Mouse (Mus musculus) macrophage (primary cell): ENCODE results near the gene Ifnl3. TPM values are rescaled to one million over a fixed set of nuclear protein-coding genes. Genes with fewer than 3 reads are reported as not detected.
"Not testable (repeated sequence)": the region's sequence is repeated elsewhere in the genome, so short reads cannot be mapped to it uniquely, and the experiment has no call there.

Experiments
- H3K27ac ChIP-seq: fragments of 350-480 bp; formaldehyde crosslinking; 2 replicates; pipeline ENCODE4 v1.9.0; 2021
- H3K36me3 ChIP-seq: fragments of 350-480 bp; formaldehyde crosslinking; 2 replicates; pipeline ENCODE4 v1.9.0; 2021; ENCODE audit errors: inconsistent target
- H3K4me3 ChIP-seq: fragments of 350-480 bp; formaldehyde crosslinking; 2 replicates; pipeline ENCODE4 v1.9.0; 2021; ENCODE audit errors: inconsistent target
- H3K79me2 ChIP-seq: fragments of 350-480 bp; formaldehyde crosslinking; 2 replicates; pipeline ENCODE4 v1.9.0; 2021; ENCODE audit errors: inconsistent target
- WGBS: methylation state at CpG from one replicate; pipeline ENCODE4 v1.1.7; 2026; ENCODE audit warnings: inconsistent platforms; ENCODE audit not compliant: missing documents; 5-methylcytosine and 5-hydroxymethylcytosine counted together
- polyA plus RNA-seq: library from polyadenylated mRNA; stranded (reverse); fragments of 250-400 nt; gene quantifications from 3 replicates; pipeline ENCODE4 v1.2.4, GENCODE M21; 2018; ENCODE audit warnings: inconsistent platforms

Ifnl3 gene
- polyA plus RNA-seq, 1 experiment from 2014 or later: not detected

DNA sequence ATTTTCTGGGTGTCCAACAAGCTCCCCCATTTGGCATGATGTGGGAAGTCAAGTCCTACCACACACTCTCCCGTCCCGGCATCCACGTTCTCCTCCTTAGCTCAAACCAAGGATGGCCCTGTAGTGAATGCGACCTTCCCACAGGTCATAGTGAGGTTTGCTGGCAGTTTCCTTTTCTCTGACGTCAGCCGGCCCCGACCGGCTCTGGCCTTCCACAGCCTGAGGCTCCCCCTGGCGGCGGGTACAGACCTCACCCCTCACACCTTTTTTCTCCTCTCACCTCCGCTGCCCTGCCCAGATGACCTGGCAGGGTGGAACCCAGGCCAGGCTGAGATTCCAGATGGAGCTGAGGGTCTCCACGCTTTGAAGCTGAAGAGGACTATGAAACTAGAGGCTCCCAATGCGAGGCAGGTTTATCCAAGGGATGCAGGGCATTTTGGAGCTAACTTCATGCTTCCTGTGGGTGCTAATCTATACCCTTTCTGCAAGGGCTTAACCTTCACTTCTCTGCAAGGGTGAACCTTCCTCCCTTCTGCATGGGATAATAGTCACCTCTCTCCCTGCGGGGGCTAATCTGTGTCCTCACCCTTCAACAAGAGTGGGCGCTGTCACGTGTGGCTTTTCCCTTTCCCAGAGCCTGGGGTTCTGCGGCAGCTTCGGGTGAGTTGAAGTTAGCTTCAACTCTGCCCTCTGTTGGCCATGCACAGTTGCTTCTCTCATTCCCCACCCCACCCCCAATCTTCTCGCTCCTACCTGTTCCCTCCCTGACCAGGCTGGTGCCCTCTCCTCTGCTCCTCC is 5.5 kb downstream of the Ifnl3 start:
- Histone ChIP-seq H3K36me3 (no peaks in the 10 kb centered on the region), H3K79me2 (no peaks in the 10 kb centered on the region), H3K27ac (no peak overlapping the region), H3K4me3 (no peak overlapping the region)
- 1% methylated on average over 17 of the region's 19 CpGs for WGBS

- Histone ChIP-seq H3K36me3 (no peaks in the 10 kb centered on the region), H3K79me2 (no peaks in the 10 kb centered on the region), H3K27ac (no peak overlapping the region), H3K4me3 (no peak overlapping the region)
- WGBS: 96% methylated on average over 7 of the region's 8 CpGs
Observed at GRCm38 (mm10) chr7:28532005-28532404, 9.4 kb downstream of the Ifnl3 start.

DNA sequence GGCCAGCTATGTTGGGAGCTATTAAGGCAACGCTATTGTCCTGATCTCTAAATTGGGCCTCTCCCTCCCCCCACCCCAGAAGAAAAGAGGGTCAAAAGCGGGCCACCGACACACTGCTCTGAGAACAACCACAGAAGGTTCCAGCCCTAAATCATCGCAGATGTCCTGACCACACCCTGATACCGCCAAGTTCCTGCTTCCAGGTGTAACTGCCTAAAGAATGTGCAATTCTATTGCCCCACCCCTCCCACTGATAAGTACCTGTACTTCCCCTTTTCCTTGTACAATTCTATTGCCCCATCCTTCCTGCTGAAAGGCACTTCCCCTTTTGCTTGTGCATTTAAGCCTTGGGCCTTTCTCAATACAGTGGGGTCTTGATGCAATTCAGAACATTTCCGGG is 16.2 kb downstream of the Ifnl3 start:
- H3K36me3 ChIP-seq, H3K4me3 ChIP-seq, H3K27ac ChIP-seq, H3K79me2 ChIP-seq: not testable (repeated sequence)
- WGBS: 91% methylated on average over 6 of the region's 6 CpGs

GRCm38 (mm10) chr7:28540526-28540925 is 17.9 kb downstream of the Ifnl3 start, which contains the start of gene Sycn:
TSS of gene Sycn (plus strand) at chr7:28540885.
- H3K27ac ChIP-seq: no peak within 1 kb of the TSS
- H3K36me3 ChIP-seq: no peaks in the 10 kb centered on the region
- no peak within 1 kb of the TSS for H3K4me3 ChIP-seq
- H3K79me2 ChIP-seq: no peaks in the 10 kb centered on the region
- 88% methylated on average over 4 of the region's 4 CpGs for WGBS

- no peak overlapping the region for H3K27ac ChIP-seq
- WGBS: 37% methylated on average over 25 of the region's 27 CpGs
- no peaks in the 10 kb centered on the region for H3K79me2 ChIP-seq
- H3K4me3 ChIP-seq: no peak overlapping the region
- no peaks in the 10 kb centered on the region for H3K36me3 ChIP-seq
Observed at GRCm38 (mm10) chr7:28544051-28544601, 21.5 kb downstream of the Ifnl3 start.

GRCm38 (mm10) chr7:28545048-28545890 is 22.6 kb downstream of the Ifnl3 start:
- Histone ChIP-seq H3K27ac (no peak overlapping the region), H3K4me3 (no peak overlapping the region), H3K36me3 (no peaks in the 10 kb centered on the region), H3K79me2 (no peaks in the 10 kb centered on the region)
- 51% methylated on average over 12 of the region's 14 CpGs for WGBS

DNA sequence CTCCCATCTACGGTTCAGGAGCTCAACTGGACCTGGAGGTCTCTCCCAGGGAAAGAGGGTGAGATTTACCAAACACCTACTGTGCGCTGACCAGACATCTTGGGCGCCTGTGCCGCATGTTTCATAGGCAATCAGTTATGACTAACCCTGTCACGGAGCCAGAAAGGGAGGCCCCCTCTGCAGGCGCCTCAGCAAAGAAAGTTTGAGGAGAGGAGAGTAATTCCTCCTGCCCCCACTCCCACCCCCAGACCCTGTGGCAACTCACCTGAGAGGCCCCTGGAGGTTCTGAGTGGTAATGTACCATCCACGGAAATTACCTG is 23.2 kb downstream of the Ifnl3 start:
- H3K36me3 ChIP-seq: no peaks in the 10 kb centered on the region
- H3K27ac ChIP-seq: no peak overlapping the region
- H3K4me3 ChIP-seq: no peak overlapping the region
- H3K79me2 ChIP-seq: no peaks in the 10 kb centered on the region
- 74% methylated on average over 7 of the region's 7 CpGs for WGBS

DNA sequence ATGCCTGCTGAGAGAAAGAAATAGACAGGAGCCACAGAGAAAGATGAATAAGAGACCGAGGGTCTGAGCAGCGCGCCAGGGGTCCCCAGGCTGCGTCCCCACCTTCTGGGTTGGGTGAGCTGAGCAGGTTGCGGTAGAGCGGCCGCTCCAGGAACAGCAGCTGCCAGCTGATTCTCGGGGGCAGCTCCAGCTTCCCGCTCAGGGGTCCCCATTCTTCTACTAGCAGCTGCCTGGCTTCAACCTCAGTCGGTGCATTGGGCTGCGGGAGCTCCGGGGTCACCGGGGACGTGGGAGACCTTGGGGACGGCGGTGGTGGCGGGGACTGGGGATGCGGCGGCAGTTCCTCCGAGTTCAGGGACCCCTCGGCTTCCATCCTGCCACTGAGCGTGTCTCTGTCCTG is 24.0 kb downstream of the Ifnl3 start:
- Histone ChIP-seq H3K27ac (no peak overlapping the region), H3K4me3 (no peak overlapping the region), H3K36me3 (no peaks in the 10 kb centered on the region), H3K79me2 (no peaks in the 10 kb centered on the region)
- WGBS: 4% methylated on average over 22 of the region's 22 CpGs

- Histone ChIP-seq H3K4me3 (no peak within 1 kb of the TSS), H3K36me3 (no peaks in the 10 kb centered on the region), H3K79me2 (no peaks in the 10 kb centered on the region), H3K27ac (no peak within 1 kb of the TSS)
- 13% methylated on average over 5 of the region's 5 CpGs for WGBS
Observed at GRCm38 (mm10) chr7:28547154-28547553, 24.5 kb downstream of the Ifnl3 start, which contains the start of gene Nccrp1. TSS of gene Nccrp1 (minus strand) at chr7:28547254.

GRCm38 (mm10) chr7:28547628-28548027 is 25.0 kb downstream of the Ifnl3 start:
- no peaks in the 10 kb centered on the region for H3K79me2 ChIP-seq
- no peak overlapping the region for H3K27ac ChIP-seq
- H3K4me3 ChIP-seq: no peak overlapping the region
- no peaks in the 10 kb centered on the region for H3K36me3 ChIP-seq
- 7% methylated on average over 7 of the region's 7 CpGs for WGBS

- H3K79me2 ChIP-seq: no peaks in the 10 kb centered on the region
- H3K36me3 ChIP-seq: no peaks in the 10 kb centered on the region
- H3K27ac ChIP-seq: no peak overlapping the region
- no peak overlapping the region for H3K4me3 ChIP-seq
- WGBS: 92% methylated on average over 6 of the region's 6 CpGs
Observed at GRCm38 (mm10) chr7:28553076-28553475, 30.4 kb downstream of the Ifnl3 start.

DNA sequence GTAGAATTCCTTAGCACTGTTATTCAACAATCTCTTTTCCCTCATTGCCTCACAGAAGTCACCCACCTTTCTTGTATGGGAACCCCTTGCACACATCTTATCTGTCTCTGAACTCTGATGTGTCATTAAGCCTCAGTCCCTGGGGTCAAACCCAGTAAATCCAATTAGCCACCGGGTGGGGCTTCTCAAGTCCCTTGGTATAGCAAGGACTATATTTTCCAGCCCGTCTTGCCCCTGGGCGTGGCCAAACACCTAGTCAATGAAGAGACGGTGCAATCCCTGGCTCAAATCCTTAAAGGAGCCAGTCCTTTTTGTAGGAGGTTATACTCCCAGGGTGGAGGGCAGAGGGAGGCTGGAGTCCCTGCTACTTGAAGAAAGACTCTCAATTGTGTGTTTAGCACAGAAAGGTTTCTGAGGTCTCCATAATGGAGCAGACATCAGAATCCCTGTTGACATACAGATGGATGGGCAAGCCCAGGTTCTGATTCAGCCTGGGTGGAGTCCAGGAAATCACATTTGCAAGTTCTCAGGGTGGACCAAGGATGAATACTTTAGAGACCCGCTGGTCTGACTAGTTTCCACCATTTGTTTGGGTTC is 33.4 kb downstream of the Ifnl3 start:
- peaks cover 13% of the 10 kb centered on the region; the same call in 1 of the 2 replicates for H3K36me3 ChIP-seq
- H3K79me2 ChIP-seq: no peaks in the 10 kb centered on the region
- H3K4me3 ChIP-seq: no peak overlapping the region
- H3K27ac ChIP-seq: no peak overlapping the region
- WGBS: 72% methylated on average over 5 of the region's 5 CpGs

DNA sequence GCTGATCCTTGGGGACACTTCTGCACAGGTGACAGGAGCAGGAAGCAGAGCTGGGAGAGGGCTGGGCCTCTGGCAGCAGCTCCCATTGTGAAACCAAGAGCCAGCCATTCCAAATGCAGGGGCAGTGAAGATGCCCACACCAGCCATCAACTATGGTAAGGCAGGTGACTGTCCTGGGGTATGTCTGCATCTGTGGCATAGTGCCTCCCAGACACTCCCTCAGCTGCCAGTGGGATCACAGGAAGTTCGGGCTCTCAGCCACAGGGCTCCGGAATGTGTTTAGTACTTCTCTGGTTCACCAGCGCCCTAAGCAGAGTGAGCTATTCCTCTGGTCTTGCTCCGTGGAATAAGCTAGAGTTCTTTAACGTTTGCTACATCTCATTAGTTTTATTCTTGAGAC is 34.4 kb downstream of the Ifnl3 start:
- WGBS: 75% methylated on average over 5 of the region's 5 CpGs
- Histone ChIP-seq H3K36me3 (peaks cover 13% of the 10 kb centered on the region; the same call in 1 of the 2 replicates), H3K27ac (no peak overlapping the region), H3K79me2 (no peaks in the 10 kb centered on the region), H3K4me3 (no peak overlapping the region)

GRCm38 (mm10) chr7:28557708-28558107 is 35.1 kb downstream of the Ifnl3 start:
- H3K36me3 ChIP-seq: peaks cover 19% of the 10 kb centered on the region; the same call in 1 of the 2 replicates
- no peaks in the 10 kb centered on the region for H3K79me2 ChIP-seq
- 53% methylated on average over 6 of the region's 6 CpGs for WGBS
- no peak overlapping the region for H3K27ac ChIP-seq
- no peak overlapping the region for H3K4me3 ChIP-seq
